Mouse (Mus musculus): ENCODE results near the gene Lmx1a.

- no peak for TF ChIP-seq POLR2AphosphoS2 (IDR thresholded peaks at IDR 0.05; ENCODE audit: insufficient read length, low read depth)
- no peak for TF ChIP-seq MAX (IDR thresholded peaks at IDR 0.05; ENCODE audit: low read depth)
- TF ChIP-seq POLR2A (IDR thresholded peaks at IDR 0.05; ENCODE audit: insufficient read length, low read depth), result no peak
- TF ChIP-seq E2F4 (IDR thresholded peaks at IDR 0.05; ENCODE audit: insufficient read depth), result no peak
- no peak for TF ChIP-seq USF1 (IDR thresholded peaks at IDR 0.05; ENCODE audit: low read depth)
- no peak for TF ChIP-seq REST (IDR thresholded peaks at IDR 0.05; ENCODE audit: insufficient read depth, insufficient read length)
- TF ChIP-seq TCF3 (IDR thresholded peaks at IDR 0.05; ENCODE audit: insufficient read length, low read depth), result no peak
- no peak for TF ChIP-seq TCF12 (IDR thresholded peaks at IDR 0.05; ENCODE audit: insufficient read depth, poor library complexity, severe bottlenecking)
- TF ChIP-seq MYOD1 (IDR thresholded peaks at IDR 0.05; ENCODE audit: control insufficient read depth in 1 of 3, insufficient read length in 2 of 3, low read depth in 2 of 3), result no peak
- no peak for TF ChIP-seq MYOG (IDR thresholded peaks at IDR 0.05; ENCODE audit: control insufficient read depth in 1 of 3, insufficient read depth in 1 of 3, insufficient read length in 2 of 3, low read depth in 2 of 3)
- TF ChIP-seq SRF (IDR thresholded peaks at IDR 0.05; ENCODE audit: control insufficient read depth, insufficient read length, low read depth), result no peak
Observed at GRCm38 (mm10) chr1:167817616-167818015, 128.6 kb downstream of the Lmx1a start.
